Mouse (Mus musculus): ENCODE measurements around the gene Cwc25. TPM values are rescaled to one million over a fixed set of nuclear protein-coding genes. Genes with fewer than 3 reads are reported as not detected.

Cwc25 gene
- polyA plus RNA-seq, 1 experiment, result 1.2 TPM

- Histone ChIP-seq H3K9me3 (ENCODE audit: control insufficient read depth, low read length) (no peaks in the 10 kb centered on the region), H3K4me3 (replicated peaks) (no peak overlapping the region), H3K4me1 (ENCODE audit: control insufficient read depth) (no peaks in the 10 kb centered on the region), H3K36me3 (ENCODE audit: control insufficient read depth) (peaks cover 71% of the 10 kb centered on the region), H3K27me3 (ENCODE audit: control insufficient read depth) (no peaks in the 10 kb centered on the region)
- TF ChIP-seq TAL1 (IDR thresholded peaks at IDR 0.05; ENCODE audit: low read length), result no peak
These were observed 38.0 kb downstream of the Cwc25 start for GRCm38 (mm10) chr11:97728311-97728710.

- peaks cover 83% of the 10 kb centered on the region for H3K36me3 ChIP-seq (ENCODE audit: control insufficient read depth)
- no peaks in the 10 kb centered on the region for H3K4me1 ChIP-seq (ENCODE audit: control insufficient read depth)
- no peak overlapping the region for H3K4me3 ChIP-seq (replicated peaks)
These were observed 42.6 kb downstream of the Cwc25 start for GRCm38 (mm10) chr11:97723709-97724108.

GRCm38 (mm10) chr11:97721338-97721737, 45.0 kb downstream of the Cwc25 start:
- Histone ChIP-seq H3K4me1 (ENCODE audit: control insufficient read depth) (no peaks in the 10 kb centered on the region), H3K27me3 (ENCODE audit: control insufficient read depth) (no peaks in the 10 kb centered on the region), H3K4me3 (replicated peaks) (no peak overlapping the region), H3K36me3 (ENCODE audit: control insufficient read depth) (peaks cover 79% of the 10 kb centered on the region), H3K9me3 (ENCODE audit: control insufficient read depth, low read length) (peaks cover 12% of the 10 kb centered on the region)
- TF ChIP-seq GATA1 (IDR thresholded peaks at IDR 0.05; ENCODE audit: low read length), result no peak
- no peak for TF ChIP-seq TAL1 (IDR thresholded peaks at IDR 0.05; ENCODE audit: low read length)

More at GRCm38 (mm10) chr11:97723709-97724108, 42.6 kb downstream of the Cwc25 start:
- Histone ChIP-seq H3K9me3 (ENCODE audit: control insufficient read depth, low read length) (peaks cover 12% of the 10 kb centered on the region), H3K27me3 (ENCODE audit: control insufficient read depth) (no peaks in the 10 kb centered on the region)
- TF ChIP-seq TAL1 (IDR thresholded peaks at IDR 0.05; ENCODE audit: low read length) (no peak), GATA1 (IDR thresholded peaks at IDR 0.05; ENCODE audit: low read length) (no peak)

- H3K36me3 ChIP-seq (ENCODE audit: control insufficient read depth), result peaks cover 74% of the 10 kb centered on the region
- no peaks in the 10 kb centered on the region for H3K4me1 ChIP-seq (ENCODE audit: control insufficient read depth)
These were observed 47.3 kb downstream of the Cwc25 start for GRCm38 (mm10) chr11:97719041-97719440.

GRCm38 (mm10) chr11:97718281-97718860, 48.0 kb downstream of the Cwc25 start:
- Histone ChIP-seq H3K4me3 (replicated peaks) (no peak overlapping the region), H3K36me3 (ENCODE audit: control insufficient read depth) (peaks cover 74% of the 10 kb centered on the region), H3K9me3 (ENCODE audit: control insufficient read depth, low read length) (peaks cover 12% of the 10 kb centered on the region), H3K4me1 (ENCODE audit: control insufficient read depth) (no peaks in the 10 kb centered on the region), H3K27me3 (ENCODE audit: control insufficient read depth) (no peaks in the 10 kb centered on the region)
- TF ChIP-seq TAL1 (IDR thresholded peaks at IDR 0.05; ENCODE audit: low read length) (no peak), GATA1 (IDR thresholded peaks at IDR 0.05; ENCODE audit: low read length) (no peak)

More at GRCm38 (mm10) chr11:97719041-97719440, 47.3 kb downstream of the Cwc25 start:
- no peaks in the 10 kb centered on the region for H3K27me3 ChIP-seq (ENCODE audit: control insufficient read depth)
- H3K4me3 ChIP-seq (replicated peaks), result no peak overlapping the region
- no peak for TF ChIP-seq GATA1 (IDR thresholded peaks at IDR 0.05; ENCODE audit: low read length)
- no peak for TF ChIP-seq TAL1 (IDR thresholded peaks at IDR 0.05; ENCODE audit: low read length)
- peaks cover 12% of the 10 kb centered on the region for H3K9me3 ChIP-seq (ENCODE audit: control insufficient read depth, low read length)

- Histone ChIP-seq H3K4me3 (replicated peaks) (no peak overlapping the region), H3K4me1 (ENCODE audit: control insufficient read depth) (no peaks in the 10 kb centered on the region), H3K36me3 (ENCODE audit: control insufficient read depth) (peaks cover 77% of the 10 kb centered on the region), H3K9me3 (ENCODE audit: control insufficient read depth, low read length) (peaks cover 12% of the 10 kb centered on the region), H3K27me3 (ENCODE audit: control insufficient read depth) (no peaks in the 10 kb centered on the region)
- TF ChIP-seq TAL1 (IDR thresholded peaks at IDR 0.05; ENCODE audit: low read length) (no peak), GATA1 (IDR thresholded peaks at IDR 0.05; ENCODE audit: low read length) (no peak)
These were observed 48.7 kb downstream of the Cwc25 start for GRCm38 (mm10) chr11:97717369-97718280.

GRCm38 (mm10) chr11:97716021-97716420, 50.3 kb downstream of the Cwc25 start:
- no peaks in the 10 kb centered on the region for H3K9me3 ChIP-seq (ENCODE audit: control insufficient read depth, low read length)
- no peaks in the 10 kb centered on the region for H3K27me3 ChIP-seq (ENCODE audit: control insufficient read depth)
- H3K4me3 ChIP-seq (replicated peaks), result no peak overlapping the region
- peaks cover 77% of the 10 kb centered on the region for H3K36me3 ChIP-seq (ENCODE audit: control insufficient read depth)
- H3K4me1 ChIP-seq (ENCODE audit: control insufficient read depth), result no peaks in the 10 kb centered on the region
- no peak for TF ChIP-seq GATA1 (IDR thresholded peaks at IDR 0.05; ENCODE audit: low read length)
- TF ChIP-seq TAL1 (IDR thresholded peaks at IDR 0.05; ENCODE audit: low read length), result no peak

- Histone ChIP-seq H3K4me3 (replicated peaks) (no peak overlapping the region), H3K9me3 (ENCODE audit: control insufficient read depth, low read length) (no peaks in the 10 kb centered on the region), H3K27me3 (ENCODE audit: control insufficient read depth) (no peaks in the 10 kb centered on the region), H3K4me1 (ENCODE audit: control insufficient read depth) (no peaks in the 10 kb centered on the region), H3K36me3 (ENCODE audit: control insufficient read depth) (peaks cover 74% of the 10 kb centered on the region)
- no peak for TF ChIP-seq GATA1 (IDR thresholded peaks at IDR 0.05; ENCODE audit: low read length)
- TF ChIP-seq TAL1 (IDR thresholded peaks at IDR 0.05; ENCODE audit: low read length), result no peak
These were observed 51.3 kb downstream of the Cwc25 start for GRCm38 (mm10) chr11:97714784-97715760.

Measured in erythroblast, embryonic 14.5 days (primary cell).